Mouse (Mus musculus): ENCODE measurements around the gene Fam50a. TPM values are rescaled to one million over a fixed set of nuclear protein-coding genes. Genes with fewer than 3 reads are reported as not detected.

Fam50a gene
- total RNA-seq, 2 experiments from 2014 or later: 28.1 to 33.7 TPM

DNA sequence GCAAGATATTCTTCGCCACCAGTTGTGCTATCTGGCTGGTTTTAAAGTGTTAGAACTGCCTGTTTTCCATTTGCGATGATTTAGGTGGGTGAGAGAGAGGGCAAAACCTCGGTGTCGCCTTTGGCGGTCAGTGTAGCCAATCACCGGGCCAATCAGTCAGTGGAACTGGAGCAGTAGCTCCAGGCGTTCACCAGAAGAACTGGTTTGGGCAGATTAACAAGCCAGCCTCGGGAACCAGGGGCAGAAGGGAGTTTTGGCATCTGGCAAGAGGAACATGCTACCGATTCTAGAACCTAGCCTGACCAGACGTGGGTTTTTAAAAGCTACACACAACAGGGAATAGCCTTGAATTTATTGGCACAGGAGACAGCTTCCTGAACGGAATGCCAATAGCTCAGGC, 46.3 kb downstream of the Fam50a start:
- DNase-seq (ENCODE audit: low spot score in 2 of 2): no peak
- no peak overlapping the region for H3K27ac ChIP-seq
- no peak for TF ChIP-seq CTCF (conservative IDR thresholded peaks at IDR 0.05)
- H3K4me3 ChIP-seq: no peak overlapping the region

DNA sequence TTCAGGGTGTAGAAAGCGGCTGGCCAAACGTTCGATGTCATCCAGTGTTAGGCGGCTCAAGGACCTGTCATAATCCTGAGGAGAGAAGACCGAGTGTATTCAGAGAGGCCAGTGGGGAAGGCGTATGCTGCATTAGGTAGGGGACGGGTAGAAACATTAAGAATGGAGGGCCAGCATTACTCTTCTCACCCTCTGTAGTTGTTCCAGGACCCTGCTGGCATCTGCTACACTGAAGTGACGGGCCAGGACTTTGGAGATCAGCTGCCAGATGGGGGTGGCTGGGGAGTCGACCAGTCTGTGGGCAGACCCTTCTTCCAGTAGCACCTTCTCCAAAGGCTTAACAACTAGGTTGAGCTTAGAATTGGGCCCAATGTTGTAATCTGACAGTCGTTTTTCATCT, 54.7 kb downstream of the Fam50a start:
- no peak for DNase-seq (ENCODE audit: low spot score in 2 of 2)
- peak overlapping the region; percentile 68 for H3K4me3 ChIP-seq
- TF ChIP-seq CTCF (conservative IDR thresholded peaks at IDR 0.05): no peak
- H3K27ac ChIP-seq: peak overlapping the region; percentile 90

DNA sequence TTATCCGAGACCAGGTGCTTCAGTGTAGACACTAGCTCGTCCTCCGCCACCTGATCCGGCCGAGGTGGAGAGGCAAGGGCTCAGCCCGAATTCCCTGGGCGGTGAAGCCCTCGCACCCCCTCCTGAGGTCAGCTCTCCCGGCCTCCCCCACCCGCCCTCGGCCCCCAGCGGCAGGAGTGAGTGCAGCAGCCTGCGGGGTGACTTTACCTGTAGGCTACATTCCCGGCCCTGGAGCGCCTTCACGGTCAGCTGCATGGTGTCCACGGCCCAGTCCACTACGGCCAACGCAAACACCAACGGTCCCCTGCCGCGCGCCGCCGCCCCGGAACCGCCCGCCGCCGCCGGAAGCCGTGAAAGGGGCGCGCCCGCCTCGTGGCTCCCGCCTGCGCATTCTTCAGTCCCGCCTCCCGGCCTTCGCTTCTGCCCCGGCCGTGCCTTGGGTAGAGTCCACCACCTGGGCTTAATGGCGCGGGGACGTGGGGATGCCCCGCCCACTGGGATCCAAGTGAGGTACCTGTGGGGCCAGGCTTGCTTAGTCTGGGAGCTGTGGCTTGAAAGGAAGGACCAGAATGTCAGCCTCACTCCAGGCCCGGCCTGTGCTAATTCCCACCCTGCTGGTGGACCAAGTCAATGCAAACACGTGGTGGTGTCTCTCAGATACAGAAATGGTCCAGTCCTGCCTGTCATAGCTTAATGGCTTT, 55.5 kb downstream of the Fam50a start:
- Histone ChIP-seq H3K4me3 (peak overlapping the region; percentile 68), H3K27ac (peak overlapping the region; percentile 90)
- TF ChIP-seq CTCF (conservative IDR thresholded peaks at IDR 0.05): peak; percentile 21; the same call in 1 of the 2 replicates
- DNase-seq (ENCODE audit: low spot score in 2 of 2): peak; percentile 47 to 62

Small RNA genes within 50 kb of the gene (microRNA-seq; reads per million reads assigned to microRNA genes)
- gene Mir7091 (0 reads per million in 2 experiments), gene Mir7092 (0 reads per million in 2 experiments)

Other genes with a start within 250 kb of the Fam50a start
- gene Opn1mw, start 185.6 kb upstream of the Fam50a start, total RNA-seq (2021): 1 to 10 TPM in 1 of 2 experiments, not detected in 1; 1.1 TPM
- gene Mecp2, start 177.7 kb upstream of the Fam50a start, total RNA-seq (2021): 10 to 100 TPM; 90.6 to 94.2 TPM
- gene Tex28, start 145.2 kb upstream of the Fam50a start, total RNA-seq (2021): not detected
- gene Tktl1, start 135.8 kb upstream of the Fam50a start, total RNA-seq (2021): under 1 TPM in 1 of 2 experiments, not detected in 1; 0.17 TPM
- gene Flna, start 63.2 kb upstream of the Fam50a start, total RNA-seq (2021): 10 to 100 TPM; 77.1 to 78.0 TPM
- gene Emd, start 58.3 kb upstream of the Fam50a start, total RNA-seq (2021): 10 to 100 TPM; 31.8 to 39.5 TPM
- gene Rpl10, start 42.2 kb upstream of the Fam50a start, total RNA-seq (2021): 100 to 1,000 TPM; 137 to 175 TPM
- gene Taz, start 31.1 kb upstream of the Fam50a start, total RNA-seq (2021): 10 to 100 TPM; 61.4 to 71.4 TPM
- gene Dnase1l1, start 30.7 kb upstream of the Fam50a start, total RNA-seq (2021): 1 to 10 TPM; 1.6 to 2.1 TPM
- gene Atp6ap1, start 15.9 kb upstream of the Fam50a start, total RNA-seq (2021): 100 to 1,000 TPM; 306 to 330 TPM
- 100 to 1,000 TPM; 620 to 624 TPM for gene Gdi1, start 8.0 kb upstream of the Fam50a start, total RNA-seq (2021)
- gene Plxna3, start 16.0 kb downstream of the Fam50a start, total RNA-seq (2021): 10 to 100 TPM; 31.5 to 32.0 TPM
- gene Lage3, start 40.6 kb downstream of the Fam50a start, total RNA-seq (2021): 10 to 100 TPM; 23.3 to 27.3 TPM
- 10 to 100 TPM; 61.1 to 65.1 TPM for gene Ubl4a, start 60.2 kb downstream of the Fam50a start, total RNA-seq (2021)
- 1 to 10 TPM; 2.8 to 3.1 TPM for gene Slc10a3, start 60.3 kb downstream of the Fam50a start, total RNA-seq (2021)
- gene Fam3a, start 80.2 kb downstream of the Fam50a start, total RNA-seq (2021): 10 to 100 TPM; 18.3 to 23.8 TPM
- gene Ikbkg, start 80.3 kb downstream of the Fam50a start, total RNA-seq (2021): 10 to 100 TPM; 49.9 to 51.7 TPM
- gene G6pdx, start 116.2 kb downstream of the Fam50a start, total RNA-seq (2021): 10 to 100 TPM; 27.1 to 30.2 TPM
- not detected for gene Gm6880, start 168.4 kb downstream of the Fam50a start, total RNA-seq (2021)